Mouse (Mus musculus): ENCODE results near the gene 1700012B09Rik.

- TF ChIP-seq POLR2A (IDR thresholded peaks at IDR 0.05; ENCODE audit: insufficient read depth, low read depth, low read length), result no peak
- TF ChIP-seq CTCF (IDR thresholded peaks at IDR 0.05; ENCODE audit: insufficient read depth, low read depth, low read length), result no peak
Measured at GRCm38 (mm10) chr9:14772074-14772473, 1.2 kb upstream of the 1700012B09Rik start.
